Mouse (Mus musculus) E14TG2a.4 (cell line): ENCODE results near the gene Tmem238l.

ENCODE experiments used
- CTCF ChIP-seq: conservative IDR thresholded peaks from 2 replicates; pipeline ENCODE4 v1.5.1; 2014; ENCODE audit warnings: low read length
- NANOG ChIP-seq: IDR thresholded peaks from 2 replicates; pipeline ENCODE4 v1.6.1; 2014; ENCODE audit warnings: borderline replicate concordance, low read length, mixed read lengths
- POU5F1 ChIP-seq: IDR thresholded peaks from 2 replicates; pipeline ENCODE4 v1.6.1; 2014; ENCODE audit warnings: low read length, borderline replicate concordance

DNA sequence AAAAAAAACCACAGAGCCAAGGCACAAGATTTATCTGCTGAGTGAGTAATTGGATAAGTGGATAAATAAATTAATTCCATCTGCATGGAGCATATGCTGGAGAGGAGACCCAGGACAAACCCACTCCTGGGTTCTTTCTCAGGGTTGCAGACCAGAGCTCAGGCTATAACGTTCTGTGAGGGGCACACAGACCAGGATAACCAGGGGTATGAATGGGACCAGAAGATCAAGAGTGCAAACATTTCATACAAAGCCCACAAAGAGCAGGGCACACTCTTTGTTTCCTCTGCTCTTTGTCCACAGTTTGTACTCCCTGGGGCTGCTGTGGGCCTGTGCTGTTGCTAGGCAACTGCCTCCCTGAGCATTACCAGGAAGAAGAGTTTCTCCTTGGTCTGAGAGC, 45.3 kb downstream of the Tmem238l start:
- no peak for TF ChIP-seq CTCF
- no peak for TF ChIP-seq POU5F1
- no peak for TF ChIP-seq NANOG
